Mouse (Mus musculus) neural tube, embryonic 15.5 days (tissue): ENCODE data around the gene Iqgap2. TPM values are rescaled to one million over a fixed set of nuclear protein-coding genes. Genes with fewer than 3 reads are reported as not detected.

Source experiments
- ATAC-seq: fragments of 200-750 bp; cut with Nextera tagmentation; 2 replicates; pipeline ENCODE4 v1.8.0; 2017; ENCODE audit warnings: mild to moderate bottlenecking, moderate TSS enrichment, moderate library complexity; ENCODE audit not compliant: low FRiP score
- H3K27ac ChIP-seq: fragments of 300-500 bp; sonication (generic); replicated peaks from 2 replicates; pipeline ENCODE4 v1.5.1; 2015; ENCODE audit warnings: mild to moderate bottlenecking, inconsistent platforms
- H3K27me3 ChIP-seq: fragments of 300-500 bp; sonication (generic); replicated peaks from 2 replicates; pipeline ENCODE4 v1.6.1; 2015; ENCODE audit warnings: inconsistent platforms
- H3K36me3 ChIP-seq: fragments of 300-500 bp; sonication (generic); 2 replicates; pipeline ENCODE4 v1.6.1; 2015; ENCODE audit warnings: inconsistent platforms
- H3K4me1 ChIP-seq: fragments of 300-500 bp; sonication (generic); 2 replicates; pipeline ENCODE4 v1.6.1; 2015; ENCODE audit warnings: inconsistent platforms
- H3K4me2 ChIP-seq: fragments of 300-500 bp; sonication (generic); 2 replicates; pipeline ENCODE4 v1.6.1; 2015; ENCODE audit warnings: inconsistent platforms, mild to moderate bottlenecking, moderate library complexity
- H3K4me3 ChIP-seq: fragments of 300-500 bp; sonication (generic); replicated peaks from 2 replicates; pipeline ENCODE4 v1.5.1; 2015; ENCODE audit warnings: mild to moderate bottlenecking, inconsistent platforms
- H3K9ac ChIP-seq: fragments of 300-500 bp; sonication (generic); replicated peaks from 2 replicates; pipeline ENCODE4 v1.6.1; 2015; ENCODE audit warnings: mild to moderate bottlenecking, inconsistent platforms
- H3K9me3 ChIP-seq: fragments of 300-500 bp; sonication (generic); replicated peaks from 2 replicates; pipeline ENCODE4 v1.6.1; 2016; ENCODE audit warnings: inconsistent platforms
- WGBS: fragments of 180-500 bp; shearing (Covaris S2); methylation state at CpG from one replicate; pipeline ENCODE4 v1.1.7; 2015; ENCODE audit warnings: mixed read lengths; 5-methylcytosine and 5-hydroxymethylcytosine counted together
- polyA plus RNA-seq: library from polyadenylated mRNA; unstranded; fragments of >200 nt; fragmentation: Nextera tagmentation; extraction: Ambion mirVana; gene quantifications from 2 replicates; pipeline ENCODE4 v1.2.1, GENCODE M21; 2015

Gene Iqgap2
- polyA plus RNA-seq, 1 experiment from 2014 or later = 1.9 TPM

- Histone ChIP-seq H3K27me3 (no peaks in the 10 kb centered on the region), H3K36me3 (no peaks in the 10 kb centered on the region), H3K27ac (no peak overlapping the region), H3K9me3 (no peaks in the 10 kb centered on the region), H3K4me3 (no peak overlapping the region), H3K9ac (no peak overlapping the region), H3K4me1 (0 out of 2 replicates have a peak, but pooled peaks cover 4% of the 10 kb centered on the region), H3K4me2 (no peak overlapping the region)
- 70% methylated on average over 19 of the region's 19 CpGs for WGBS
- ATAC-seq = no peak; the same call in 1 of the 2 replicates
These were observed 308.2 kb downstream of the Iqgap2 start for GRCm38 (mm10) chr13:95583237-95584189.

- 51% methylated on average over 1 of the region's 1 CpGs for WGBS
- Histone ChIP-seq H3K9ac (no peak overlapping the region), H3K27me3 (no peaks in the 10 kb centered on the region), H3K4me3 (no peak overlapping the region), H3K27ac (no peak overlapping the region), H3K4me2 (no peak overlapping the region), H3K9me3 (no peaks in the 10 kb centered on the region), H3K4me1 (0 out of 2 replicates have a peak, but pooled peaks cover 4% of the 10 kb centered on the region), H3K36me3 (no peaks in the 10 kb centered on the region)
- ATAC-seq = no peak
These were observed 309.9 kb downstream of the Iqgap2 start for GRCm38 (mm10) chr13:95581850-95582249.

GRCm38 (mm10) chr13:95578016-95578697, 313.6 kb downstream of the Iqgap2 start:
- Histone ChIP-seq H3K4me1 (no peaks in the 10 kb centered on the region), H3K27ac (no peak overlapping the region), H3K4me3 (no peak overlapping the region), H3K9ac (no peak overlapping the region), H3K27me3 (no peaks in the 10 kb centered on the region), H3K36me3 (no peaks in the 10 kb centered on the region), H3K4me2 (no peak overlapping the region), H3K9me3 (no peaks in the 10 kb centered on the region)
- WGBS = 87% methylated on average over 5 of the region's 5 CpGs
- no peak for ATAC-seq

Other genes starting within 250 kb of the Iqgap2 start
- 1.9 and 2.1 TPM in 2 replicates for gene F2rl2, start 195.1 kb downstream of the Iqgap2 start, polyA plus RNA-seq
- gene Gm20075, start 189.5 kb upstream of the Iqgap2 start, polyA plus RNA-seq = 21.3 and 24.9 TPM in 2 replicates
- gene Gm17190, start 190.1 kb upstream of the Iqgap2 start, polyA plus RNA-seq = 0.22 and 0.52 TPM in 2 replicates
- 42.8 and 43.6 TPM in 2 replicates for gene Sv2c, start 240.7 kb upstream of the Iqgap2 start, polyA plus RNA-seq